Mouse (Mus musculus): ENCODE measurements around the gene Mmp11. TPM values are rescaled to one million over a fixed set of nuclear protein-coding genes. Genes with fewer than 3 reads are reported as not detected.

Mmp11 gene
- total RNA-seq, 1 experiment from 2014 or later, result 0.79 TPM

DNA sequence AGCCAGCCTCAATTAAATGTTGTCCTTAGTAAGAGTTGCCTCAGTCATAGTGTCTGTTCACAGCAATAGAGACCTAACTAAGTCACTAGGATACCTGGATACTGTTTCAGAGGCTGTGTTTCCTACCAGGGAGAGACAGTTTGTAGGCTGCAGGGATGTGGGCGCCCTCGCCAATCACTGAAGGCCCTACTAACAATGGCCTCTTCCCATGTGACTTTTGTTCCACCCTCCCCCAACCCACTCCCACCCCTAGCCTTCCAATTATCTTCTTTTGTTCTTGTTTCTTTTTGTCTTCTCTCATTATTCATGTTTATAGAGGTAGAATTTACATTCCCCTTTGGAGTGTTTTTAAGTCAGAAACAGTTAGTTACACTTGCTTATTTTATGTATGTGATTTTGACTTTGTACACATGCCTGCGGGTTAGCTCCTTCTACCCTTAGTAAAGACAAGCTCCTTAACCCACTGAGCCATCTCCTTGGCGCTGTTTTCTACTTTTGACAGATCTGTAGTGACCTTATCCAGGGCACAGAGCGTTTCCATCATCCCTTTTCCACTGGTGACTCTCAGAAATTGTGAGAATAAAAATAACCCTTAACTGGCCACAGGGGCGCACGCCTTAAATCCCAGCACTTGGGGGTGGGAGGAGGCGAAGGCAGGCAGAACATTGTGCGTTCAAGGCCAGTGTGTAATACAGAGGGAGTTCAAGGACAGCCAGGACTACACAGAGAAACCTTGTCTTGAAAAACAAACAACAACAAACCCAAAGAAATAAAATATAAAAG, 4.9 kb upstream of the Mmp11 start:
- no peak for ATAC-seq (replicated peaks in 1 of 2; ENCODE audit: insufficient read depth in 1 of 2, low FRiP score in 2 of 2, low TSS enrichment in 1 of 2, low read depth in 1 of 2, poor library complexity in 2 of 2, severe bottlenecking in 2 of 2)

DNA sequence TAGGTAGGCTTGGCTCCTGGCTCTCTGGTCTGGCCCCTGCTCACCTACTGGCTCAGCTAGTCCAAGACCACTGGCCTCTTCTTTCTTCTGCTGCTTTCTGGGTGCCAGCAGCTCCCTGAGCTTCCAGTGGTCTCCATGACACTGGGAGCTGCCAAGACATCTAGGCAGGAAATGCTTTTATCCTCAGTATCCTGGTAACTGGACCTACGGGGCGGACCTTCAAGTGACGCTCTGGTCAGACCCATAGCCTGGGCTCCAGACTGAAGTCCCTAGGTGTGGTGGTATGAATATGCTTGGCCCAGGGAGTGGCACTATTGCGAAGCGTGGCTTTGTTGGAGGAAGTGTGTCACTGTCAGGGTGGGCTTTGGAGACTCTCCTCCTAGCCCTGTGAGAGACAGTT, 4.2 kb upstream of the Mmp11 start, which contains the start of gene Gm867:
Gene Gm867, minus strand, starts transcription at position 153 of the 400 bp plus-strand sequence.
- no peak for ATAC-seq (replicated peaks in 1 of 2; ENCODE audit: insufficient read depth in 1 of 2, low FRiP score in 2 of 2, low TSS enrichment in 1 of 2, low read depth in 1 of 2, poor library complexity in 2 of 2, severe bottlenecking in 2 of 2)

GRCm38 (mm10) chr10:75939481-75940234, 3.4 kb upstream of the Mmp11 start:
- no peak for ATAC-seq (replicated peaks in 1 of 2; ENCODE audit: insufficient read depth in 1 of 2, low FRiP score in 2 of 2, low TSS enrichment in 1 of 2, low read depth in 1 of 2, poor library complexity in 2 of 2, severe bottlenecking in 2 of 2)

DNA sequence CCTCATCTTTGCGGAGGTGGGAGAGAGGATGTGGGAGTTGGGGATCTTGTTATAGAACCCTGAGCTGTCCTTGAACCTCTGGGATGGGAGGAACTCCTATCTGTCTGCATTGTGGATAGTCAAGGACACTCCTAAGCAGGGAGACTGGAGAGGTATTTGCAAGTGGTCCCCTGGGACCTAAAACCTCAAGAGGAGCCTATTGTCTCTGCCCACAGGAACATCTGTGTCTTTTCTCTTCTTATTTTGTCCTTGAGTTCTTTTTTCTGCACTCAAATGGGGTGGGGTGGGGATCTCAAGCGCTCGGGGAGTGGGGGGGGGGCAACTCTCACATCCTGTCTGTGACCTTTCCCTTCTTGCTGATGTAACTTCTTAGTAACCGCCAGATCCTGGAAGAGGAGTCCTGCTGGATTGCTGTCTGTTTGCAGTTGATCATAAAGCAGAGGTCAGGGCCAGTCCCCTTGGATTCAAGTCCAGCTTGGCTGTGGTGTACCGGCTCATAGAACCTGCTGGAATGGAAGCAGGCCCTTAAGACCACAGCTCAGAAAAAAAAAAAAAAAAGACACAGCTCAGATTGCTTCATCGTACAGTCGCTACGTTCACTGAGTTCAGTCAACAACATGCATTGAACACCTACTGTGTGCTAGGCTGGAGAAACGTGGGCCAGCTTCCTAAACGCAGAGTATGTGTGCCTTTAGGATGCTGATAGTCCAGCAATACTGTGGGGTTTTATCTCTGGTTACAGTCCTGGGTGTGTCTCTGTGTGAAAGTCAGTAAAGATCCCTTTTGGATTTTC, 1.8 kb upstream of the Mmp11 start:
- no peak for ATAC-seq (replicated peaks in 1 of 2; ENCODE audit: insufficient read depth in 1 of 2, low FRiP score in 2 of 2, low TSS enrichment in 1 of 2, low read depth in 1 of 2, poor library complexity in 2 of 2, severe bottlenecking in 2 of 2)

- ATAC-seq (replicated peaks in 1 of 2; ENCODE audit: insufficient read depth in 1 of 2, low FRiP score in 2 of 2, low TSS enrichment in 1 of 2, low read depth in 1 of 2, poor library complexity in 2 of 2, severe bottlenecking in 2 of 2), result no peak
These were observed 792 bp upstream of the Mmp11 start for GRCm38 (mm10) chr10:75936909-75937667.

- ATAC-seq (replicated peaks in 1 of 2; ENCODE audit: insufficient read depth in 1 of 2, low FRiP score in 2 of 2, low TSS enrichment in 1 of 2, low read depth in 1 of 2, poor library complexity in 2 of 2, severe bottlenecking in 2 of 2), result no peak
These were observed 1.3 kb downstream of the Mmp11 start for GRCm38 (mm10) chr10:75934991-75935390.

GRCm38 (mm10) chr10:75932891-75933290, 3.4 kb downstream of the Mmp11 start, which contains the start of gene Chchd10:
Gene Chchd10 (plus strand): TSS chr10:75933130.
- ATAC-seq (replicated peaks in 1 of 2; ENCODE audit: insufficient read depth in 1 of 2, low FRiP score in 2 of 2, low TSS enrichment in 1 of 2, low read depth in 1 of 2, poor library complexity in 2 of 2, severe bottlenecking in 2 of 2), result no peak

DNA sequence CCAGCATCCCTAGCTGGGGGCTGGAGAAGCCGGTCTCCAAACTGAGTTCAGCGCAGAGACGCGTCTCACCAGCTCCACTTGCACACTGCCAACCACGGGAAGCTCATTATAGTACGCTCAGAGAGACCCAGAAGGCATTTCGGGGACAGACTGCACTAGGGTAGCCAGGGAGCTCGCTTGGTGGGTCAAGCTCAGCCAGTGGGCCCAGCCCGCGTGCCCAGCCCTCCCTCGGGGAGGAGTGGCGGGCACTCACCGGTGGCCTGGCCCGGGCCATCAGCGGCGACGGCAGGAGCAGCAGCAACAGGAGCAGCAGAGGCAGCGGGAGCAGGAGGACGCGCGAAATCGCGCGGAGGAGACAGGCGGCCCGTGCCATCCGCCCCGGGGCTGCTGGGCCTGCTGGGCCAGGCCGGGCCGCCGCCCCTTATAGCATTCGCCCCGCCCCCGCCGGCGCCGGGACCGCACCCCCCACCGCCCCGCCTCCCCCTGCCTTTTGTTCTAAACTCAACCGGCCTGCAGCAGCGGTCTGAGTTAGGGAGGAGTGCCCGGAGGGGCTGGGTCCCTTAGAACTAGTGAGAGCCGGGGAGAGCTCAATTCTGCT, 4.1 kb downstream of the Mmp11 start:
- ATAC-seq (replicated peaks in 1 of 2; ENCODE audit: insufficient read depth in 1 of 2, low FRiP score in 2 of 2, low TSS enrichment in 1 of 2, low read depth in 1 of 2, poor library complexity in 2 of 2, severe bottlenecking in 2 of 2), result 0 out of 4 replicates have a peak, but pooled peaks have one; percentile 11 to 18

GRCm38 (mm10) chr10:75931311-75931710, 5.0 kb downstream of the Mmp11 start:
- ATAC-seq (replicated peaks in 1 of 2; ENCODE audit: insufficient read depth in 1 of 2, low FRiP score in 2 of 2, low TSS enrichment in 1 of 2, low read depth in 1 of 2, poor library complexity in 2 of 2, severe bottlenecking in 2 of 2), result no peak

- ATAC-seq (replicated peaks in 1 of 2; ENCODE audit: insufficient read depth in 1 of 2, low FRiP score in 2 of 2, low TSS enrichment in 1 of 2, low read depth in 1 of 2, poor library complexity in 2 of 2, severe bottlenecking in 2 of 2), result no peak
These were observed 6.0 kb downstream of the Mmp11 start for GRCm38 (mm10) chr10:75930304-75930703.

DNA sequence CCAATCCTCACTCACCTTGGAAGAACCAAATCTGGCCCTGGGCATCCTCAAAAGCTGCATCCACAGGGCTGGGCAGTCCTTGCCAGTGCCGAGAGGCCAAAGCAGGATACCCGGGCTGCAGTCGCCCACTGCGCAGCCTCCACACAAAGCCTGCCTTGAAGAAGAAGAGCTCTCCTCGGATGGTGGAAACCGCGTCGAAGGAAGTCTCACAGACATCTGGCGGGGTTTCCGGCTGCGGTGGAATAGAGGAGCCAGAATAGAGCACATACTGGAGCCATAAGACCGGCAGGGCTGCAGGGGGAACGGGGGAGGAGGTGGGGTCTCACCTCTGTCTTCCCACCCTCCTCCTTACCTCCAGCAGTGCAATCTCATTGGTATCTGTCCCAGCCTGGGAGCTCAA, 9.9 kb downstream of the Mmp11 start:
- ATAC-seq (replicated peaks in 1 of 2; ENCODE audit: insufficient read depth in 1 of 2, low FRiP score in 2 of 2, low TSS enrichment in 1 of 2, low read depth in 1 of 2, poor library complexity in 2 of 2, severe bottlenecking in 2 of 2), result no peak

DNA sequence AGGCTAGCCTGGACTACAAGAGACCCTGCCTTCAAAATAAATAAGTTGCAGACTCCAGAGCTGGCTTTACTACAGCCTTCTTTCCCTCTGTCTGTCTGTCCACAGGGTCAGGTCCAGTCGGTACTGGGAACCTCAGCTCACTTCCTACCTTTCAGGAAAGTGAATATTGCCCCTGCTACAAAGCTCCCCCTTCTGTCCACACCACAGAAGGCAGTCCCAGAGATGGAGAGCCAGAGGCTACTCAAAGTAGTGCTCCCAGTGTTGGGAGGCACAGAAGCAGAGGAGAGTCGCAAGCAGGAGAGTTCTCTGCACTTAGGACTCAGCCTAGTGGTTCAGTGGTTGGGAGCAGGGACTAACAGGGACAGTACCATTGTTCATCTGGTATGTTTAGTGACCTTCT, 12.0 kb downstream of the Mmp11 start:
- ATAC-seq (replicated peaks in 1 of 2; ENCODE audit: insufficient read depth in 1 of 2, low FRiP score in 2 of 2, low TSS enrichment in 1 of 2, low read depth in 1 of 2, poor library complexity in 2 of 2, severe bottlenecking in 2 of 2), result no peak

DNA sequence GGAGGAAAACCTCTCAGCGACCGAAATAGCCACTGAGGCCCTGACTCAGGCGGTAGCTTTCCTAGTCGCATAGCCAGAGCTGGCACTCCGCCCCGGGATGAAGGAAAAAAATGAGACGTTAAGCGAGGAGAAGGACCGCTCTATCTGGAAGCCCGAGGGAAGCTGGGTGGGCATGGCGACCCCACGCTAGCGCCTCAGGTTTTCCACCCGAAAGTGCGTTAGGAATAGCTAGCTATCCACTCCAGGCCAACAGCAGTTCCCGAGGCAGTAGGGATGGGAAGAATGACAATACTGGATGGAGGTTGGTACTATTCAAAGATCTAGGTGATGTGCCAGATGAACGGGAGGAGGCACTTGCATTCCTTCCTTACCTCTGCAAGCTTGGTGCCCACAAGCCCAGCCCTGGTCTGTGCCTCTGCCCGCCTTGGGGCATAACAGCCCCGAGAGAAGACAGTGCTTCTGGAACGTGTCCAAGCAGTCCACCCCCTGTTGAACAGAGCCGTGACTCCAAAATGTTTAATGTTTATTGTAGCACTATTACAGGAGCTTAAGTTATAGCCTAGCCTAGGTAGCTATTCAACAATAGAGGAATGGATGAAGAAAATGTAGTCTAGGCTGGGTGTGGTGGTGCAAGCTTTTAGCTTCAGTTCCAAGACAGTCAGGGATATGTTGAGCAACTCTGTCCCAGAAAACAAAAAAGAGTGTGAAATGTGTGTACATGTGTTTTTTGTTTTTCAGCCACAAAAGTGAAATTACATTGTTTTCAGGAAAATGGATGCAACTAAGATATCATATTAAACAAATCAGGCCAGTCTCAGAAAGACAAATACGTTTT, 14.4 kb downstream of the Mmp11 start:
- peak; percentile 8 to 9; a peak in 2 of 4 replicates for ATAC-seq (replicated peaks in 1 of 2; ENCODE audit: insufficient read depth in 1 of 2, low FRiP score in 2 of 2, low TSS enrichment in 1 of 2, low read depth in 1 of 2, poor library complexity in 2 of 2, severe bottlenecking in 2 of 2)

DNA sequence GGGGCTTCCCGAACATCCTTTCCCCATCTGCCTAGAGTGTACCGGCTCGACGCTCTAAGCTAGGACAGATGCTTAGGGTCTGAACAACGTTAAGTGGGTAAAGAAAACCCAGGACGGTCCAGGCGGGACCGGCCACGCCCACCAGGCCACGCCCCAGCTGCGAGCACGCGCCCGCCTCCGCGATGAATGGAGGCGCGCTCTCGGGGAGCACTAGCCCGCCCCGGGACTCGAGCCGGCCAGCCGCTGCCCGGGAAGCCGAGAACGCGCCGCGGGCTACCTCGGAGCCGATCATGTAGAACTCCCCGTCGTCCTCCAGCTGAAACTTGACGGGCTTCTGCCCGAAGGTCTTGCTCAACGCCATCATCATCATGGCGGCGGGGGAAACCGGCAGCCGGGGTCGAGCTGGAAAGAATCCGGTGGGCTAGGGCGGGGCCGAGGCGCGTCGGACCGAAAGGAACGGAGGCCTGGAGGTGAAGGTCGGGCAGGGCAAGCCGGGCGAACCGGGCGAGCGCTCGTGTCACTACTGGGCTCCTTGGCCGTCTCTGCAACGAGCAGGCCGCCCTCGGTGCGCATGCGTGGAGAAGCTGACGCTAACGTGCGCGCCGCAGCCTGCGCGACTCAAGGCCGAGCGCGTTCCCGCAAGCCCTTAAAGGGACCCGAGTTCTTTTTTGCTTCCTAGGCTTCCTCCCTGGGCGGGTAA, 15.1 kb downstream of the Mmp11 start, which contains the start of gene Smarcb1:
Gene Smarcb1, minus strand, starts transcription at position 592 of the 700 bp plus-strand sequence.
- ATAC-seq (replicated peaks in 1 of 2; ENCODE audit: insufficient read depth in 1 of 2, low FRiP score in 2 of 2, low TSS enrichment in 1 of 2, low read depth in 1 of 2, poor library complexity in 2 of 2, severe bottlenecking in 2 of 2), result peak; percentile 73 to 79

- ATAC-seq (replicated peaks in 1 of 2; ENCODE audit: insufficient read depth in 1 of 2, low FRiP score in 2 of 2, low TSS enrichment in 1 of 2, low read depth in 1 of 2, poor library complexity in 2 of 2, severe bottlenecking in 2 of 2), result no peak
These were observed 17.3 kb downstream of the Mmp11 start for GRCm38 (mm10) chr10:75919026-75919425.
